Mouse (Mus musculus): ENCODE data around the gene Ikzf5. TPM values are rescaled to one million over a fixed set of nuclear protein-coding genes. Genes with fewer than 3 reads are reported as not detected.
"Not testable (repeated sequence)": the region's sequence is repeated elsewhere in the genome, so short reads cannot be mapped to it uniquely, and the experiment has no call there.

Ikzf5 gene
- polyA plus RNA-seq (2015; fragmentation: Nextera tagmentation; extraction: Ambion mirVana) = 11.6 and 14.4 TPM in 2 replicates

DNA sequence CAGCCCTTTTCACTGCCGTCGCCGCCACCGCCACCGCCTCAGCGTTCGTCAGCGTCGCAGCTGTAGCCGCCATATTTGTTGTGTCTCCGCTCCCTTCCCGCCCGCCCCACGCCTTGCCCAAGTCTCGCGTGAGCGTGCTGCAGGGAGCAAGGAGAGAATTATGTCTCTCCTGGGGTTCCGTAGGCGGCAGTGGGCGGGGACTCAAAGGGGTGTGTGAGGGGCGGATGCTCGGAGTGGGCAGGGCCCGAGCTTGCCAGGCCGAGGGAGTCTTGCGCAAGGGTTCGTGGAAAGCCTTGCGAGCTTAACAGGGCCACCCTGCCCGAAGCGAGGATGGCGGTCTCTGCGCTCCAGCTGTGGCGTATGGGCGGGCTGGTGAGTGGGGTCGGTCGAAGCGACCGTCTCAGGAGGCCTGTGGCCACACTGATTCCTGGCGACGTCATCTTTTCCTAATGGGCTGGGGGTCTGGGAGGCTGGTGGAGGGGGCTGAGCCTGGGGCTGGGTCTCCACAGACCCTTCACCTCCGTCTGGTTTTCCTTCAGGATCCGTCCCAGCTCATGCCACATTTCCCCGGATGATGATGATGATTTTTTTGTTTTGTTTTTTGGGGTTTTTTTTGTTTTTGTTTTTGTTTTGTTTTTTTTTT, at the start of gene Ikzf5, which contains the start of gene Acadsb:
Gene Ikzf5 (minus strand): TSS at position 106 of the 643 bp plus-strand sequence.
Gene Acadsb (plus strand): TSS at position 186 of the 643 bp plus-strand sequence.
- Histone ChIP-seq H3K4me1 (ENCODE audit: control insufficient read depth, insufficient read depth, low read length) (peaks cover 13% of the 10 kb centered on the region), H3K4me2 (ENCODE audit: low read depth, low read length) (peak within 1 kb of the TSS; percentile 62), H3K4me3 (replicated peaks; ENCODE audit: low read length) (peak within 1 kb of the TSS; percentile 86), H3K9ac (ENCODE audit: low read length) (peak within 1 kb of the TSS; percentile 94), H3K9me3 (replicated peaks; ENCODE audit: control insufficient read depth, low read length) (no peaks in the 10 kb centered on the region), H3K36me3 (ENCODE audit: control insufficient read depth, insufficient read depth, low read length) (no peaks in the 10 kb centered on the region), H3K27ac (ENCODE audit: low read length) (peak within 1 kb of the TSS; percentile 79), H3K27me3 (ENCODE audit: control insufficient read depth, insufficient read depth, low read length) (no peaks in the 10 kb centered on the region)
- WGBS = under 1% methylated on average over 42 of the region's 42 CpGs
- peak; percentile 99 for ATAC-seq (ENCODE audit: insufficient read depth, low FRiP score)

DNA sequence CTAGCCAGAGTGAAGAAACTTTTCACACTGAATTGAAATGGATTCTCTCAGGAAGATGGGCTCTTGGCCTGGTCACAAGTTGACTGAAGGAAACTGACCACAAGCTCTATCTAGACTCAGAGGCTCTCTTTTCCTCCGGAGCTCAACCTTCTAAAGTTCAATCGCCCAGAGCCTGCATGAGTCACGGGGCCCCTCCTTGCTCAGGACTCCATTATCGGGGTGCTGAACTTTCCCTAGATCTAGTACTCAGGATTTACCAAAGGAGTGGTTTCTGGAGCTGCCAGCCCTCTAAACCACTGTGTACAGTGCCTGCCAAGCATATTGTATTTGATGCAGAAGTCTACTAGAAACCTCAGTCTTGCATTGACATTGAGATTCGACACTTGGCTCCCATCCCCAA, 46.4 kb upstream of the Ikzf5 start:
- 77% methylated on average over 5 of the region's 5 CpGs for WGBS
- Histone ChIP-seq H3K4me2 (ENCODE audit: low read depth, low read length) (no peak overlapping the region), H3K9me3 (replicated peaks; ENCODE audit: control insufficient read depth, low read length) (no peaks in the 10 kb centered on the region), H3K27me3 (ENCODE audit: control insufficient read depth, insufficient read depth, low read length) (no peaks in the 10 kb centered on the region), H3K36me3 (ENCODE audit: control insufficient read depth, insufficient read depth, low read length) (no peaks in the 10 kb centered on the region), H3K4me1 (ENCODE audit: control insufficient read depth, insufficient read depth, low read length) (no peaks in the 10 kb centered on the region), H3K9ac (ENCODE audit: low read length) (no peak overlapping the region), H3K4me3 (replicated peaks; ENCODE audit: low read length) (no peak overlapping the region), H3K27ac (ENCODE audit: low read length) (no peak overlapping the region)
- no peak for ATAC-seq (ENCODE audit: insufficient read depth, low FRiP score)

DNA sequence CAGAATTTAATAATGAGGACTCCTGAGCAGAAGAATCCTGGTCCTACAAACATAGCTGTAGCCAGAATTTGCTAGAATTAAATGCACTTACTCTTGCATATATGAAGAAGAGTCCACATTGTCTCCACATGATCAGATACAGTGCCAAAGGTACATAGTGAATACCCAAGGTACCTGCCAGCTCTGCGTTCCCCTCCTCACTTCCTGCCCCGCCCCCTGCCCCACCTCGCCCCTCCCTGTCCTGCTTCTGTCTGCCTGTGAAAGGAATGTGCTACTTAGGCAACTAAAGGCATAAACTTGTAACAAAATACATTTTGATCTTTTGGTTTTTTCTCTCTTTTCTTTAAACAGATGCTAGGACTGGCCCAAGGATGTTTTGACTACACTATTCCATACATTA, 26.7 kb upstream of the Ikzf5 start:
- no peak overlapping the region for H3K4me2 ChIP-seq (ENCODE audit: low read depth, low read length)

DNA sequence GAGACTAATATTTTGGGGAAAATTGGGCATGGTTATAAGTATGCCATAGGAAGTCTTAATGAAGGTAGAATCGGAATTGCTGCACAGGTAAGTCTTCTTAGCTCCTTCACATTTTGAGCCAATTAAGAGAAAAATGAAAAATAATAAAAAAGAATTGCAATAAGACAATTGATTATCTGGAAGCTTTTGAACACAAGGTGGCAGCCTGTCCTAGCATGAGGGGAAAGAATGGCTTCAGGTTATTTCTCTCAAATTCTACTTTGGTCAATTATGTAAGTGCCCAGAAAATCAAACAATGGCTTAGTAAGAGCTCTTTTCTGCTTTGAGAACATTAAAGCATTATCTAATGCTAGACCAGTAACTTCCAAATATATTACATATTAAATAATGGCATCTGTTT, 24.0 kb upstream of the Ikzf5 start:
- Histone ChIP-seq H3K9me3 (replicated peaks; ENCODE audit: control insufficient read depth, low read length) (no peaks in the 10 kb centered on the region), H3K4me2 (ENCODE audit: low read depth, low read length) (no peak overlapping the region), H3K36me3 (ENCODE audit: control insufficient read depth, insufficient read depth, low read length) (peaks cover 4% of the 10 kb centered on the region; the same call in 1 of the 2 replicates), H3K27me3 (ENCODE audit: control insufficient read depth, insufficient read depth, low read length) (no peaks in the 10 kb centered on the region), H3K4me1 (ENCODE audit: control insufficient read depth, insufficient read depth, low read length) (no peaks in the 10 kb centered on the region), H3K9ac (ENCODE audit: low read length) (no peak overlapping the region), H3K4me3 (replicated peaks; ENCODE audit: low read length) (no peak overlapping the region), H3K27ac (ENCODE audit: low read length) (no peak overlapping the region)
- no peak for ATAC-seq (ENCODE audit: insufficient read depth, low FRiP score)
- 90% methylated on average over 1 of the region's 1 CpGs for WGBS

More for the DNA sequence above, 26.7 kb upstream of the Ikzf5 start:
- WGBS = 55% methylated on average over 3 of the region's 3 CpGs
- H3K4me3 ChIP-seq (replicated peaks; ENCODE audit: low read length) = no peak overlapping the region
- H3K36me3 ChIP-seq (ENCODE audit: control insufficient read depth, insufficient read depth, low read length) = no peaks in the 10 kb centered on the region
- no peaks in the 10 kb centered on the region for H3K9me3 ChIP-seq (replicated peaks; ENCODE audit: control insufficient read depth, low read length)
- H3K27ac ChIP-seq (ENCODE audit: low read length) = no peak overlapping the region
- no peak overlapping the region for H3K9ac ChIP-seq (ENCODE audit: low read length)
- no peaks in the 10 kb centered on the region for H3K27me3 ChIP-seq (ENCODE audit: control insufficient read depth, insufficient read depth, low read length)
- ATAC-seq (ENCODE audit: insufficient read depth, low FRiP score) = no peak
- no peaks in the 10 kb centered on the region for H3K4me1 ChIP-seq (ENCODE audit: control insufficient read depth, insufficient read depth, low read length)

DNA sequence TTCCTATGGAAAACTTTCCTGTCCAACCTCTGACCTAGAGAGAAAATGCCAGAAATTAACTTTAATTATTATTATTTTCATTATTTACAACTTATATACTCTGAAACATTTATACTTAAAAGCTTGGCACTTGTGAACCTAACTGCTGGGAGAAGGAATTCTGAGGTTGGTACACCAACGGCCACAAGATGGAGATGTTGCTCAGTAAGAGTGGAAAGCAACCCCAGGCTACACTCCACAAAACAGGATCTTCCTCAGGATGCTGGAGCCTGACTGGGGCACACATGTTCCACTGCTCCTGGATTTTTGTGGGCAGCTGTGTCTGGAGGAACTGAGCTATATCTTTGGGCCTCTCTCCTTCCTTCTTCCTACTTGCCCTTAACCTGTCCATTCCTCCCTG, 21.9 kb upstream of the Ikzf5 start:
- no peak overlapping the region for H3K27ac ChIP-seq (ENCODE audit: low read length)
- no peak for ATAC-seq (ENCODE audit: insufficient read depth, low FRiP score)
- H3K9me3 ChIP-seq (replicated peaks; ENCODE audit: control insufficient read depth, low read length) = no peaks in the 10 kb centered on the region
- H3K9ac ChIP-seq (ENCODE audit: low read length) = no peak overlapping the region
- no peak overlapping the region for H3K4me2 ChIP-seq (ENCODE audit: low read depth, low read length)
- H3K4me3 ChIP-seq (replicated peaks; ENCODE audit: low read length) = no peak overlapping the region
- H3K27me3 ChIP-seq (ENCODE audit: control insufficient read depth, insufficient read depth, low read length) = no peaks in the 10 kb centered on the region
- H3K4me1 ChIP-seq (ENCODE audit: control insufficient read depth, insufficient read depth, low read length) = no peaks in the 10 kb centered on the region
- H3K36me3 ChIP-seq (ENCODE audit: control insufficient read depth, insufficient read depth, low read length) = peaks cover 4% of the 10 kb centered on the region; the same call in 1 of the 2 replicates
- WGBS = 18% methylated on average over 1 of the region's 1 CpGs

DNA sequence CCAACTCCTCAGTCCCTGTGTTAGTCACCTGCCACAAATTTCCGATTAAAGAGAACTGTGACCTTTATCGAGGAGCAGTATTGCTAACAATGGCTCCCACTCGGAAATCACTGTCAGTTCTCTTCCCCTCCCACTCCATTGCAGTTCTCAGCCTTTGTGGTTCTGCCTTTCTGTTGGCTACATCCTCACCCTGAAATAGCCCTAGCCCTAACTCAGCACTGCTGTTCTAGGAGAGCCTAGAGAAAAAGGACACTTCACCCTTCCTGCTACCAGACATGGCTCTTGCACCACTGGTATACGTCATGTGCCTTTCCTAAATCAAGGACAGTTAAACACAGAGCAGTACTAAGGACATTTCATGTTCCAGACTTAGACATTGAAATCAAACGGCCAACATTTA, 17.0 kb upstream of the Ikzf5 start:
- Histone ChIP-seq H3K27ac (ENCODE audit: low read length) (no peak overlapping the region), H3K4me3 (replicated peaks; ENCODE audit: low read length) (no peak overlapping the region), H3K4me1 (ENCODE audit: control insufficient read depth, insufficient read depth, low read length) (no peaks in the 10 kb centered on the region), H3K27me3 (ENCODE audit: control insufficient read depth, insufficient read depth, low read length) (no peaks in the 10 kb centered on the region), H3K36me3 (ENCODE audit: control insufficient read depth, insufficient read depth, low read length) (peaks cover 4% of the 10 kb centered on the region; the same call in 1 of the 2 replicates), H3K9ac (ENCODE audit: low read length) (no peak overlapping the region), H3K9me3 (replicated peaks; ENCODE audit: control insufficient read depth, low read length) (no peaks in the 10 kb centered on the region), H3K4me2 (ENCODE audit: low read depth, low read length) (no peak overlapping the region)
- 90% methylated on average over 5 of the region's 5 CpGs for WGBS
- ATAC-seq (ENCODE audit: insufficient read depth, low FRiP score) = no peak

DNA sequence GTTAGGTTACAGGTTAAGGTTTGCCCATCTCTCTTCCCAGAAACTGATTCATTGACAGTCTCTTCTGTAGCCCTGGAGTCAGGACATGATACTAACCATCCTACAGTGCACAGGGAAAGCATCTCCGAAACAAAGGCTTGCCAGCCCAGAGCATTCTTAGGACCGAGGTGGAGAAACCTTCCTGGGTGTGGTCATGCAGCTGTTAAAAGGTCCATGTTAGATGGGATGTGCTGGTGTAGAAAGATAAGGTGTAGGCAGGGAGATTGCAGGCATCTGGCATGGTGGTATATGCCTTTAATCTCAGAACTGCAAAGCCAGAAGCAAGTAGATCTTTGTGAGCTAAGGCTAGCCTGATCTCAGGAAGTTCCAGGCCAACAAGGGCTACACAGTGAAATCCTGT, 14.6 kb upstream of the Ikzf5 start:
- ATAC-seq (ENCODE audit: insufficient read depth, low FRiP score) = peak; percentile 47; the same call in 1 of the 2 replicates
- H3K9ac ChIP-seq (ENCODE audit: low read length) = no peak overlapping the region
- H3K4me1 ChIP-seq (ENCODE audit: control insufficient read depth, insufficient read depth, low read length) = no peaks in the 10 kb centered on the region
- no peak overlapping the region for H3K4me3 ChIP-seq (replicated peaks; ENCODE audit: low read length)
- H3K4me2 ChIP-seq (ENCODE audit: low read depth, low read length) = no peak overlapping the region
- H3K27ac ChIP-seq (ENCODE audit: low read length) = no peak overlapping the region
- WGBS = 75% methylated on average over 2 of the region's 2 CpGs
- H3K9me3 ChIP-seq (replicated peaks; ENCODE audit: control insufficient read depth, low read length) = no peaks in the 10 kb centered on the region
- H3K36me3 ChIP-seq (ENCODE audit: control insufficient read depth, insufficient read depth, low read length) = no peaks in the 10 kb centered on the region
- H3K27me3 ChIP-seq (ENCODE audit: control insufficient read depth, insufficient read depth, low read length) = no peaks in the 10 kb centered on the region

- H3K9ac ChIP-seq (ENCODE audit: low read length) = no peak overlapping the region
- H3K4me1 ChIP-seq (ENCODE audit: control insufficient read depth, insufficient read depth, low read length) = no peaks in the 10 kb centered on the region
- H3K4me2 ChIP-seq (ENCODE audit: low read depth, low read length) = no peak overlapping the region
- H3K9me3 ChIP-seq (replicated peaks; ENCODE audit: control insufficient read depth, low read length) = no peaks in the 10 kb centered on the region
- H3K36me3 ChIP-seq (ENCODE audit: control insufficient read depth, insufficient read depth, low read length) = no peaks in the 10 kb centered on the region
- H3K4me3 ChIP-seq (replicated peaks; ENCODE audit: low read length) = no peak overlapping the region
- H3K27ac ChIP-seq (ENCODE audit: low read length) = no peak overlapping the region
- ATAC-seq (ENCODE audit: insufficient read depth, low FRiP score) = no peak
- no peaks in the 10 kb centered on the region for H3K27me3 ChIP-seq (ENCODE audit: control insufficient read depth, insufficient read depth, low read length)
Observed at GRCm38 (mm10) chr7:131417605-131418004, 7.3 kb upstream of the Ikzf5 start.

GRCm38 (mm10) chr7:131416742-131417141, 6.4 kb upstream of the Ikzf5 start:
- not testable (repeated sequence) for H3K4me2 ChIP-seq (ENCODE audit: low read depth, low read length); H3K27me3 ChIP-seq (ENCODE audit: control insufficient read depth, insufficient read depth, low read length); H3K27ac ChIP-seq (ENCODE audit: low read length); H3K36me3 ChIP-seq (ENCODE audit: control insufficient read depth, insufficient read depth, low read length); H3K9me3 ChIP-seq (replicated peaks; ENCODE audit: control insufficient read depth, low read length); H3K4me1 ChIP-seq (ENCODE audit: control insufficient read depth, insufficient read depth, low read length); ATAC-seq (ENCODE audit: insufficient read depth, low FRiP score); H3K4me3 ChIP-seq (replicated peaks; ENCODE audit: low read length); H3K9ac ChIP-seq (ENCODE audit: low read length)
